Mouse (Mus musculus) MEL (cell line): Measurements from ENCODE around the gene Fgf12. TPM values are rescaled to one million over a fixed set of nuclear protein-coding genes. Genes with fewer than 3 reads are reported as not detected.

Experiments used
- DNase-seq: peaks from one replicate; pipeline ENCODE4 v3.0.0; 2011; ENCODE audit warnings: low read depth, low spot score
- H3K27ac ChIP-seq: 2 replicates; pipeline ENCODE4 v1.5.1; 2012; ENCODE audit warnings: low read depth, mild to moderate bottlenecking, control low read depth, low read length, moderate library complexity; ENCODE audit not compliant: control insufficient read depth
- H3K27me3 ChIP-seq, 2 experiments: fragments of 150-350 bp in 1 of 2; sonication (generic) in 1 of 2; 2 replicates each; pipeline ENCODE4 v1.6.1; 2012; ENCODE audit warnings: low read length in 2 of 2, mild to moderate bottlenecking in 2 of 2, improper control_type of control experiment in 1 of 2, moderate library complexity in 1 of 2; ENCODE audit not compliant: insufficient read depth in 2 of 2, control insufficient read depth in 1 of 2
- H3K36me3 ChIP-seq, 2 experiments: 2 replicates each; pipeline ENCODE4 v1.6.1; 2012 to 2014; ENCODE audit warnings: low read length in 2 of 2, improper control_type of control experiment in 1 of 2, inconsistent platforms in 1 of 2, mild to moderate bottlenecking in 1 of 2; ENCODE audit not compliant: insufficient read depth in 2 of 2, control insufficient read depth in 1 of 2
- H3K4me1 ChIP-seq, 2 experiments: fragments of 150-350 bp in 1 of 2; sonication (generic) in 1 of 2; 2 replicates each; pipeline ENCODE4 v1.6.1; 2012; ENCODE audit warnings: low read length in 2 of 2, improper control_type of control experiment in 1 of 2, mild to moderate bottlenecking in 1 of 2; ENCODE audit not compliant: insufficient read depth in 2 of 2, control insufficient read depth in 1 of 2
- H3K4me3 ChIP-seq, 2 experiments: fragments of 150-350 bp in 1 of 2; sonication (generic) in 1 of 2; 2 replicates each; pipeline ENCODE4 v1.5.1; 2012; ENCODE audit warnings: low read depth in 2 of 2, low read length in 2 of 2, mild to moderate bottlenecking in 2 of 2, moderate library complexity in 2 of 2, control low read depth in 1 of 2, improper control_type of control experiment in 1 of 2; ENCODE audit not compliant: control insufficient read depth in 1 of 2, insufficient read depth in 1 of 2
- H3K79me2 ChIP-seq: 2 replicates; pipeline ENCODE4 v1.6.1; 2012; ENCODE audit warnings: mild to moderate bottlenecking, low read length, moderate library complexity; ENCODE audit not compliant: control insufficient read depth, poor library complexity, insufficient read depth
- H3K9ac ChIP-seq: 2 replicates; pipeline ENCODE4 v1.6.1; 2012; ENCODE audit warnings: low read depth, mild to moderate bottlenecking, control low read depth, low read length, moderate library complexity; ENCODE audit not compliant: control insufficient read depth, poor library complexity, severe bottlenecking
- H3K9me3 ChIP-seq: fragments of 150-350 bp; sonication (generic); replicated peaks from 2 replicates; pipeline ENCODE4 v1.6.1; 2012; ENCODE audit warnings: mild to moderate bottlenecking, low read length, improper control_type of control experiment, moderate library complexity; ENCODE audit not compliant: insufficient read depth
- CHD1 ChIP-seq: IDR thresholded peaks from 2 replicates; pipeline ENCODE4 v1.6.1; 2012; ENCODE audit warnings: low read depth, mild to moderate bottlenecking, inconsistent platforms, low read length, improper control_type of control experiment
- CHD2 ChIP-seq: IDR thresholded peaks from 2 replicates; pipeline ENCODE4 v1.6.1; 2011; ENCODE audit warnings: low read length, improper control_type of control experiment
- ETS1 ChIP-seq: IDR thresholded peaks from 2 replicates; pipeline ENCODE4 v1.6.1; 2012; ENCODE audit warnings: low read depth, mild to moderate bottlenecking, inconsistent platforms, low read length, improper control_type of control experiment, moderate library complexity
- JUND ChIP-seq: IDR thresholded peaks from 2 replicates; pipeline ENCODE4 v1.6.1; 2011; ENCODE audit warnings: low read depth, mild to moderate bottlenecking, improper control_type of control experiment, low read length
- KAT2A ChIP-seq: conservative IDR thresholded peaks from 2 replicates; pipeline ENCODE4 v1.6.1; 2012; ENCODE audit warnings: low read depth, low read length, improper control_type of control experiment, inconsistent platforms
- MAFK ChIP-seq: IDR thresholded peaks from 2 replicates; pipeline ENCODE4 v1.6.1; 2011; ENCODE audit warnings: low read depth, mild to moderate bottlenecking, low read length, improper control_type of control experiment, borderline replicate concordance
- MAZ ChIP-seq: IDR thresholded peaks from 2 replicates; pipeline ENCODE4 v1.6.1; 2012; ENCODE audit warnings: low read depth, mild to moderate bottlenecking, inconsistent platforms, low read length, improper control_type of control experiment
- MXI1 ChIP-seq: IDR thresholded peaks from 2 replicates; pipeline ENCODE4 v1.6.1; 2011; ENCODE audit warnings: mild to moderate bottlenecking, low read depth, low read length, improper control_type of control experiment
- MYC ChIP-seq: IDR thresholded peaks from 2 replicates; pipeline ENCODE4 v1.6.1; 2011; ENCODE audit warnings: low read depth, mild to moderate bottlenecking, low read length, improper control_type of control experiment, moderate library complexity
- NELFE ChIP-seq: IDR thresholded peaks from 2 replicates; pipeline ENCODE4 v1.6.1; 2011; ENCODE audit warnings: low read depth, low read length, improper control_type of control experiment
- NRF1 ChIP-seq: IDR thresholded peaks from 2 replicates; pipeline ENCODE4 v1.6.1; 2014; ENCODE audit warnings: low read depth, mild to moderate bottlenecking, inconsistent platforms, low read length, improper control_type of control experiment, moderate library complexity; ENCODE audit not compliant: poor library complexity, insufficient read depth, severe bottlenecking
- POLR2A ChIP-seq, 2 experiments: IDR thresholded peaks; 2 replicates each; pipeline ENCODE4 v1.6.1; 2011 to 2012; ENCODE audit warnings: low read length in 2 of 2, mild to moderate bottlenecking in 2 of 2, control low read depth in 1 of 2, improper control_type of control experiment in 1 of 2, low read depth in 1 of 2, moderate library complexity in 1 of 2; ENCODE audit not compliant: control insufficient read depth in 1 of 2, insufficient read depth in 1 of 2, poor library complexity in 1 of 2
- POLR2AphosphoS2 ChIP-seq: IDR thresholded peaks from 2 replicates; pipeline ENCODE4 v1.6.1; 2011; ENCODE audit warnings: low read length, improper control_type of control experiment
- RAD21 ChIP-seq: IDR thresholded peaks from 2 replicates; pipeline ENCODE4 v1.6.1; 2011; ENCODE audit warnings: mild to moderate bottlenecking, low read depth, low read length, improper control_type of control experiment
- SIN3A ChIP-seq: IDR thresholded peaks from 2 replicates; pipeline ENCODE4 v1.6.1; 2012; ENCODE audit warnings: low read length, improper control_type of control experiment, inconsistent platforms
- TAL1 ChIP-seq: IDR thresholded peaks from 2 replicates; pipeline ENCODE4 v1.6.1; 2012; ENCODE audit warnings: mild to moderate bottlenecking, inconsistent platforms, low read length, moderate library complexity, mixed read lengths
- TCF12 ChIP-seq: IDR thresholded peaks from 2 replicates; pipeline ENCODE4 v1.6.1; 2014; ENCODE audit warnings: low read depth, mild to moderate bottlenecking, inconsistent platforms, low read length, improper control_type of control experiment, moderate library complexity
- USF2 ChIP-seq, 2 experiments: IDR thresholded peaks; 2 replicates each; pipeline ENCODE4 v1.6.1; 2011 to 2012; ENCODE audit warnings: improper control_type of control experiment in 2 of 2, low read length in 2 of 2, borderline replicate concordance in 1 of 2, inconsistent platforms in 1 of 2, low read depth in 1 of 2, mild to moderate bottlenecking in 1 of 2; ENCODE audit not compliant: insufficient read depth in 1 of 2
- ZC3H11A ChIP-seq: IDR thresholded peaks from 2 replicates; pipeline ENCODE4 v1.6.1; 2012; ENCODE audit warnings: low read depth, mild to moderate bottlenecking, inconsistent platforms, low read length, improper control_type of control experiment
- ZKSCAN1 ChIP-seq: IDR thresholded peaks from 2 replicates; pipeline ENCODE4 v1.6.1; 2012; ENCODE audit warnings: low read depth, mild to moderate bottlenecking, inconsistent platforms, low read length, improper control_type of control experiment, moderate library complexity
- ZMIZ1 ChIP-seq: IDR thresholded peaks from 2 replicates; pipeline ENCODE4 v1.6.1; 2012; ENCODE audit warnings: low read depth, mild to moderate bottlenecking, inconsistent platforms, low read length, improper control_type of control experiment, moderate library complexity
- polyA plus RNA-seq, 2 experiments: library from polyadenylated mRNA; stranded (reverse) in 1 of 2; unstranded in 1 of 2; fragments of >175 nt in 1 of 2; fragments of >200 nt in 1 of 2; gene quantifications; 2 replicates each; pipeline versions ENCODE4 v1.2.1 to v1.2.4; 2012; ENCODE audit warnings: low replicate concordance in 2 of 2, low read depth in 1 of 2; ENCODE audit not compliant: insufficient read length in 2 of 2, insufficient read depth in 1 of 2, missing spikeins in 1 of 2
- total RNA-seq: library from RNA; depleted of rRNA; stranded (reverse); fragments of 300-350 nt; gene quantifications from 2 replicates; pipeline ENCODE4 v1.2.3, GENCODE M21; 2012

Gene Fgf12
- total and polyA plus RNA-seq, 3 experiments = not detected

- Histone ChIP-seq H3K9ac (no peak overlapping the region), H3K4me1 (no peaks in the 10 kb centered on the region), H3K9me3 (no peaks in the 10 kb centered on the region), H3K79me2 (no peaks in the 10 kb centered on the region), H3K27ac (no peak overlapping the region), H3K4me3 (no peak overlapping the region), H3K36me3 (no peaks in the 10 kb centered on the region), H3K27me3 (no peaks in the 10 kb centered on the region)
- TF ChIP-seq USF2 (IDR thresholded peaks at IDR 0.05; ENCODE audit: borderline replicate concordance in 1 of 2, insufficient read depth in 1 of 2, low read depth in 1 of 2, low read length in 2 of 2) = no peak
- TF ChIP-seq CHD2 = no peak
- no peak for TF ChIP-seq ETS1
- no peak for TF ChIP-seq MXI1
- DNase-seq = no peak
Measured at GRCm38 (mm10) chr16:28700346-28700745, 52.5 kb downstream of the Fgf12 start.

DNA sequence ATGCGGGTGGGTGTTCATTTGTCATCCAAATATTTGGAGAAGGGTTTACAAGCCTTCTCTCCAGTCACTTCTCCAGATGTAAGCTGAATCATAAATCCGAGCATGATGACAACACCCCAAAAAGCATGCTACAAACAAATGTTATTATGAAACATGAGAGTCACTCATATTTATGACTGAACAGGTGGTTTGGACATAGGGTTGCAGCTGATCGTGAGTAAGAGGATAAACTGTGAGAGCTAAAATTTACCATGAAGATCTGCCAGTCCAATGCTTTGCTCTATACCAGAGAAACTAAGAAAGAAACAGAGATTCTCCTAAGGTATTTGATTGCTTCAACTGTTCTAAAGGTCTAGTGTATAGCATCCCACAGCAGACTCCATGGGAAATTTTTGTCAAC lies 56.0 kb downstream of the Fgf12 start:
- H3K4me1 ChIP-seq = no peaks in the 10 kb centered on the region
- H3K36me3 ChIP-seq = no peaks in the 10 kb centered on the region
- H3K27me3 ChIP-seq = no peaks in the 10 kb centered on the region
- H3K9me3 ChIP-seq = no peaks in the 10 kb centered on the region
- no peak for TF ChIP-seq ZC3H11A
- H3K79me2 ChIP-seq = no peaks in the 10 kb centered on the region
- H3K9ac ChIP-seq = no peak overlapping the region
- no peak for DNase-seq
- no peak overlapping the region for H3K27ac ChIP-seq
- no peak overlapping the region for H3K4me3 ChIP-seq

DNA sequence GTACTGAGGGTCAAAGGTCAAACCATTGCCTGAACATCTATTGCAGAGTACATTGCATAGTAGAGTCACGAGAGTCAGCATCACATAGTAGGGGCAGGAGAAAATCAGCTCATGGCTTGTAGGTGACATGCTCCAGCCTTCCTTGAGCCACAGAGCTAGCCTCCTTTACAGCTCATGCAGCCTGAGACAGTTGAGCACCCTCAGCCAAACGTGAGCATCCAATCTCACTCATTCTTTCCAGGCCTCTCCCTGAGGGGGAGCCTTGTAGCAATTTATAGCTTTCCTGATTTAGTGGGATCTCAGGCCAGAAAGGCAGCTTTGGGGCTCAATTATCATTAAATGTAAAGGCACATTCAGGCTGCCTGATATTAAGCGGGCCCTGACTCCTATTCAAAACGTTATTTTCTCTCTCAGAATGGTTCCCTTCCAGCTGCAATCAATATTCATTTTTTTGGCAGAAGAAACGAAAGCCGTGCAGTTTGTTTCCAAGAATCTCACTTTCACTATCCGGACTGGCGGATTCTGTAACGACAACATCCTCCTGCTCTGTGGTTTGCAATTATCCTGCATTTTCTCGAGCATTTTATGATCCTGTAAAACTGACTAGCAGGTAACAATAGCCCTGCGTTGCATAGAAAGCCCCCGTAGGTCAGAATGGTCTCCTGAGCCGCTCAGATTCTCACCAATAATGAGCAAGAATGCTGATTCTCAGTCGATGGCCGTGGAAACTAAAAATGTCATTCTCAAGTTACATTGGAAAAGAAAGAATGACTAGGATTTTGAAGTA lies 58.6 kb downstream of the Fgf12 start:
- Histone ChIP-seq H3K9me3 (no peaks in the 10 kb centered on the region), H3K4me1 (no peaks in the 10 kb centered on the region), H3K9ac (no peak overlapping the region), H3K27me3 (no peaks in the 10 kb centered on the region), H3K79me2 (no peaks in the 10 kb centered on the region), H3K4me3 (no peak overlapping the region), H3K36me3 (no peaks in the 10 kb centered on the region), H3K27ac (no peak overlapping the region)
- TF ChIP-seq RAD21 (no peak), KAT2A (no peak), POLR2A (IDR thresholded peaks at IDR 0.05; ENCODE audit: control insufficient read depth in 1 of 2, insufficient read depth in 1 of 2, low read depth in 1 of 2, low read length in 2 of 2, poor library complexity in 1 of 2) (no peak), ZKSCAN1 (no peak), POLR2AphosphoS2 (no peak), NELFE (no peak), CHD1 (no peak), TAL1 (no peak), JUND (no peak), CHD2 (no peak), TCF12 (no peak), NRF1 (no peak), MYC (no peak), ZMIZ1 (no peak), SIN3A (no peak), MAZ (no peak), MAFK (no peak)
- DNase-seq = no peak
